ENCODE assay signal across 8 mouse cellular contexts in genomic region chr12:84316721-84317621, GRCm38 (mm10). TPM values are rescaled to one million over a fixed set of nuclear protein-coding genes. Genes with fewer than 3 reads are reported as not detected.
DNase-seq lines count a peak whose midpoint lies in the region; ATAC-seq lines count a peak whose summit lies in the region.

Gene Zfp410, plus strand, starts transcription at chr12:84316852.

- H3K79me2 ChIP-seq in macrophage (ENCODE audit: inconsistent target): peaks cover 51% of the 10 kb centered on the region

- no peaks in the 10 kb centered on the region for H3K36me3 ChIP-seq in hindbrain, embryonic 16.5 days (ENCODE audit: control insufficient read depth, insufficient read depth, low read length)
- peaks cover 11% of the 10 kb centered on the region; the same call in 1 of the 2 replicates for H3K36me3 ChIP-seq in macrophage (ENCODE audit: inconsistent target)

- H3K4me3 ChIP-seq in hindbrain, embryonic 16.5 days (ENCODE audit: low read length): peak within 1 kb of the TSS; percentile 99
- H3K4me3 ChIP-seq in macrophage (ENCODE audit: inconsistent target): peak within 1 kb of the TSS; percentile 72

- H3K9me3 ChIP-seq in hindbrain, embryonic 16.5 days (ENCODE audit: control insufficient read depth, low read length): no peaks in the 10 kb centered on the region

- peak; percentile 68 for DNase-seq in T-cell, adult 2 months (ENCODE audit: low spot score)
- peak; percentile 90 for DNase-seq in cerebellum, postnatal 36 days
- DNase-seq in gastrocnemius, adult 18-20 months (ENCODE audit: low spot score): peak; percentile 86
- peak; percentile 76 to 85 for DNase-seq in left cerebral cortex, adult 18-20 months (ENCODE audit: low spot score in 2 of 2)
- DNase-seq in right cerebral cortex, adult 18-20 months: peak; percentile 85
- peak; percentile 44 for DNase-seq in urinary bladder, postnatal 10 days (ENCODE audit: low spot score)

- 1% methylated on average over 71 of the region's 77 CpGs for WGBS in hindbrain, embryonic 16.5 days
- WGBS in macrophage (ENCODE audit: missing documents): 1% methylated on average over 66 of the region's 77 CpGs

- peak within 1 kb of the TSS; percentile 94 for H3K4me2 ChIP-seq in hindbrain, embryonic 16.5 days (ENCODE audit: low read length)

- peak within 1 kb of the TSS; percentile 94 for H3K27ac ChIP-seq in hindbrain, embryonic 16.5 days (ENCODE audit: low read depth, low read length)
- peak within 1 kb of the TSS; percentile 57 for H3K27ac ChIP-seq in macrophage

- peaks cover 13% of the 10 kb centered on the region for H3K4me1 ChIP-seq in hindbrain, embryonic 16.5 days (ENCODE audit: control insufficient read depth, insufficient read depth, low read depth, low read length)

- H3K9ac ChIP-seq in hindbrain, embryonic 16.5 days (ENCODE audit: low read depth, low read length): peak within 1 kb of the TSS; percentile 96

- ATAC-seq in hindbrain, embryonic 16.5 days: peak; percentile 95

- H3K27me3 ChIP-seq in hindbrain, embryonic 16.5 days (replicated peaks; ENCODE audit: control insufficient read depth, insufficient read depth, low read length): no peaks in the 10 kb centered on the region

RNA-seq across cellular contexts. Expression of gene Zfp410, which starts in this region (rescaled TPM):
- total RNA-seq in gastrocnemius, adult 18-20 months (2021): 10 to 100 TPM; 18.6 to 19.3 TPM
- 61.2 and 64.3 TPM in 2 replicates for polyA plus RNA-seq in hindbrain, embryonic 16.5 days (2015; fragmentation: Nextera tagmentation; extraction: Ambion mirVana)
- total RNA-seq in left cerebral cortex, adult 18-20 months (2021): 10 to 100 TPM; 33.4 to 37.1 TPM
- 100 to 1,000 TPM in 17 of 26 experiments, 10 to 100 TPM in 9; 48.1 to 165 (median 119) TPM for total RNA-seq in macrophage (2018; cell fraction: chromatin; rRNA removed)
- 10 to 100 TPM; 10.7 to 23.4 (median 17.4) TPM for total RNA-seq in macrophage (2018; cell fraction: cytosol; rRNA removed)
- total RNA-seq in macrophage (2018; cell fraction: nucleus; rRNA removed): 100 to 1,000 TPM in 5 of 26 experiments, 10 to 100 TPM in 21; 29.4 to 122 (median 62.3) TPM
- 13.2 to 17.7 TPM (median 17.0 TPM) in 3 replicates for polyA plus RNA-seq in macrophage (2018)

Comparison
In these comparisons a context has a peak if more than half of its experiments do, and no peak if none do; other contexts are left out.
1. Peak in every context shown above with its lines: DNase-seq, ATAC-seq, H3K4me3 ChIP-seq and H3K27ac ChIP-seq.